Mouse (Mus musculus) bone marrow, adult 2 months (tissue): Measurements from ENCODE around the gene Rcsd1. TPM values are rescaled to one million over a fixed set of nuclear protein-coding genes. Genes with fewer than 3 reads are reported as not detected.

Source experiments
- H3K27ac ChIP-seq: fragments of 200-500 bp; 2 replicates; pipeline ENCODE4 v1.5.1; 2012; ENCODE audit warnings: low read depth, mild to moderate bottlenecking, control low read depth, inconsistent platforms, low read length; ENCODE audit not compliant: control insufficient read depth, poor library complexity, insufficient read depth
- H3K4me1 ChIP-seq: fragments of 200-500 bp; 2 replicates; pipeline ENCODE4 v1.6.1; 2011; ENCODE audit warnings: low read length; ENCODE audit not compliant: control insufficient read depth, insufficient read depth
- H3K4me3 ChIP-seq: fragments of 200-500 bp; replicated peaks from 2 replicates; pipeline ENCODE3; 2011; ENCODE audit warnings: mild to moderate bottlenecking, low read depth, low read length, control low read depth; ENCODE audit not compliant: control insufficient read depth
- CTCF ChIP-seq: fragments of 200-500 bp; IDR thresholded peaks from 2 replicates; pipeline ENCODE4 v1.5.1; 2011; ENCODE audit warnings: low read length, control low read depth; ENCODE audit not compliant: control insufficient read depth, insufficient read depth
- POLR2A ChIP-seq: fragments of 200-500 bp; IDR thresholded peaks from 2 replicates; pipeline ENCODE4 v1.6.1; 2011; ENCODE audit warnings: low read depth, mild to moderate bottlenecking, control low read depth, low read length, borderline replicate concordance; ENCODE audit not compliant: control insufficient read depth
- WGBS: fragments of 180-500 bp; shearing (Covaris S2); methylation state at CpG from one replicate; pipeline ENCODE4 v1.1.7; 2018; 5-methylcytosine and 5-hydroxymethylcytosine counted together
- polyA plus RNA-seq: library from polyadenylated mRNA; stranded (reverse); fragments of >200 nt; gene quantifications from 2 replicates; pipeline ENCODE4 v1.2.4, GENCODE M21; 2011; ENCODE audit warnings: low replicate concordance; ENCODE audit not compliant: missing spikeins, insufficient read depth, insufficient read length

The Rcsd1 gene
- polyA plus RNA-seq, 1 experiment, result 119 TPM

DNA sequence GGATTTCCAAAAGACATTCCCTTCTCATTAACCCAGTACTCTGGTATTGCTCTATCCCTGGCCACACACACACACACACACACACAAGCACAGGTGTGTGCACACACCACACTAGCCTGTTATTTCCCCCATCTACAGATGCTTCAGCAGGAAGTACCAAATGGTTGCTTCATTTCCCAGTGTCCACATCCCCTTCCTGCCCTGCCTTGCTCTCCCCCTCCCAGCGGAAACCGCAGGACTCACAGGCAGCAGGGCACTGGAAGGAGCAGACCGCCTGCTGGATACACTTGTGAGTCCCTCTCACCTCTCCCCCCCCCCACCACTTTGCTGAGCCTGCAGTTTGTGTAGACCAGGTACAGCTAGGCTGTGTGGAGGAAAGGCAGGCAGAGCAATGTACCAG is 18.0 kb downstream of the Rcsd1 start:
- WGBS, result 2% methylated on average over 3 of the region's 3 CpGs
- TF ChIP-seq POLR2A, result no peak
- peak; percentile 41; the same call in 1 of the 2 replicates for TF ChIP-seq CTCF
- H3K4me1 ChIP-seq, result peaks cover 11% of the 10 kb centered on the region
- peak overlapping the region; percentile 46 for H3K4me3 ChIP-seq
- H3K27ac ChIP-seq, result peak overlapping the region; percentile 36; the same call in 1 of the 2 replicates

DNA sequence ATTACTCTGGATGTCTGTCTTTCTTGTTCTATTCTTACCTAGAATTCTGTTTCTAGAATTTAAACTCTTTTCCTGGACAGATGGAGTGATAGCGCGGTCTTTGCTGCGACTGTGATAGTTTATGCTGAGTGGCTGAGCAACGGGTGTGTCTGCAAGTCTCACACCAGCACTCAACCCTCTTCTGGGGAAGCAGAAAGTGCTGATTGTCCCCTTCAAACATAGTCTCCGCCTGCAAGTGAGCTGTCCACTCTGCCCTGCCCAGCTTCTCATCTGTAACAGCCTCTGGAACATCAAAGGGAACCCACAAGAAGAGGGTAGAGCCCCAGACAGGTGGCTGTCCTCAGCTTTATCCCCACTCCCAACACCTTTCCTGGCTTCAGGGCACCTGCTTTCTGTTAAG is 19.7 kb downstream of the Rcsd1 start:
- peaks cover 12% of the 10 kb centered on the region for H3K4me1 ChIP-seq
- WGBS, result 52% methylated on average over 5 of the region's 5 CpGs
- TF ChIP-seq POLR2A (no peak), CTCF (no peak)
- H3K4me3 ChIP-seq, result no peak overlapping the region
- H3K27ac ChIP-seq, result no peak overlapping the region

DNA sequence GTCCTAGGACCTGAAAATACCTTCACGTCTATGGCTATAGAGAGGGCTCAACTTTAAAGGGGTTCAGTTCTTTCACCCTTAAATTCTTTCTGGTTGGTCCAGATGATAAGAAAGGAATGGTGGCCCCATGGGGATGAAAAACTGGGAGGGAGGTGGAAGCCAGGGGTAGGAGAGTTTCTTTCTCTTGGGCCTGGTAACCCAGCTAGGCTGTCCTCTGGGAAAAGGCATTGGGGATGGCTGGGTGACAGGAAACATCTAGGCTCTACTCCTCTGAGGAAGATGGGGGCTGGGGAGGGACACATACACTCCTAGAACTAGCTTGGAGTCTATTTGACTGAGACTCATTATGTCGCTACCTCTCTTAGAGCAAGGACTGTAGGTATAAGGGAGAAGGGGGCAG is 21.7 kb downstream of the Rcsd1 start:
- TF ChIP-seq POLR2A, result no peak
- no peak for TF ChIP-seq CTCF
- peaks cover 13% of the 10 kb centered on the region for H3K4me1 ChIP-seq
- 76% methylated on average over 2 of the region's 2 CpGs for WGBS

DNA sequence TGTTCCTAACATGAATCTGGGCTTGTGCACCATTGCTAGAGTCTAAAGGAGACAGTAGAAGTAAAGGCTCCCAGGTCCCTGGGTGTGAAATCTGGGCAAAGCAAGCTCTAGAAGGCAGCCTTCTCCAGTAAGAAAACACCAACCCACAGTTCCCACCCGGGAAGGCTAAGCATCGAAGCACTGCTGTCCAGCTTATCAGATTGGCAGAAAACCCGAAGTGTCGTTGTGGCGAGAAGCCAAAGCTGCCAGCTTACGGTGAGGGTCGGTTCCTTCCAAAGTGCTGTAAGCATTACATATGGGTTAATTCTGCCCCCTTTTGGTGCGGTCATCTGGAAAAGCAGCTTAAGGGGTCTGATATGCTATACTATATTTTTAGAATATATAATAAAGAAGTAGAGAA is 22.6 kb downstream of the Rcsd1 start:
- 23% methylated on average over 8 of the region's 8 CpGs for WGBS
- Histone ChIP-seq H3K4me3 (no peak overlapping the region), H3K4me1 (peaks cover 17% of the 10 kb centered on the region), H3K27ac (no peak overlapping the region)
- TF ChIP-seq CTCF, result no peak

More for the DNA sequence above, 21.7 kb downstream of the Rcsd1 start:
- Histone ChIP-seq H3K27ac (no peak overlapping the region), H3K4me3 (no peak overlapping the region)

DNA sequence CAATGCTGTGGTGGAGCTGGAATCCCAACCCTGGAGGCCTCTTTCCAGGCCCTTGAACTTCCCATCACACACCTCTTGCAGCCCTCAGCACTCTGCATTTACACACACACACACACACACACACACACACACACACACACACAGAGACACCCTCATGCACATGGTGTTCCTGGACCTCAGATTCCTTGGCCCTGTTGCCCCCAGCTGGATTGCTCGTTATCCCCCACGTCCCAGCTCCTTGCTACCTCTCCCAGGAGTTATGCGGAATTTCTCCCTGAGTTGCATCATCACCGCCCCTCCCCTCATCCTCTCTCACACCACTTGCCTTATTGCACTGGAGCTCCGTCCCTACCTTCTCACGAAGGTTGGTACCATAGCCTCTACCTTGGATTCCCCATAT is 23.2 kb downstream of the Rcsd1 start:
- WGBS, result 61% methylated on average over 6 of the region's 6 CpGs
- Histone ChIP-seq H3K4me1 (peaks cover 16% of the 10 kb centered on the region), H3K4me3 (no peak overlapping the region), H3K27ac (no peak overlapping the region)
- no peak for TF ChIP-seq POLR2A
- no peak for TF ChIP-seq CTCF

DNA sequence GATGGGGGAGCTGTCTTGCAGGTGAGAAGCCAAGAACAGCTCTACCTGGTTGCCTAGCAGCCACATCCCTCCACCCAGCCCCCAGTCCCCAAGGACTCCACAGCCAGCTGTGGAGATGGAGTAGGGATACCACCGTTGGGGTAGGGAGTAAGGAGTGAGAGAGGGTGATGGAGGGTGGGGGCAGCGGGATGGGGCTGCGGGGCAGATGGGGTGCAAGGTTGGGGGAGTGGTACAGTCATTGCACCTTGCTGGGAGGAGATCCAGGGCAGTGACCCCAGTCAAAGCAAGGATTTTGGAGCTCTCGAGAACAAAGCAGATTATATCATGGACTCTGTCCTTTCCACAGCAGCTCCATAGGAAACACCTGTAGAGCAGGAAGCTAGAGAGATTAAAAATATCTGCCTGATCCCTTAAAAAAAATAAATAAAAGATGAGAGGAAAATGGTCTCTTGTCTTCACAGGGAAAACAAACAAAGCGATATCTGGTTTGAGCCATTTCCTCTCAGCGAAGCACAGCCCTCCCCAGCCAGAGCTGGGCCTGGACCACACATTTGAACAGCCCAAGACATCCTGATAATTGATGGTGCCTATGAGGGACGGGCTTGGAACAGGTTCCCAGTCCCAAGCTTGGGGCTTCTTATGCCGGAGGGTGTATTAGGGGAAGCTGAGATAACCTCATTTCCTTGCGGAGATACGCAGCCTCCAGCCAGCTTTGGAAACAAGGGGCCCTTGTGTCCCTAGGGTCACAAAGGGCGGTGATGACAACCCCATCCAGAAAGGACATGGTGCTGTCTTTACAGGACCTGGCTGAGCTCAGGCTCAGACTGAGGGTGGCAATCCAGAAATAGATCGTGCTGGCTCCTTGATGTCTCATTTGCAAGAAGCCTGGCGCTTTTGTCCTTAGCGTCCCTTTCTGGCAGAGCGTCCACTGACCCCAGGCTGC is 25.0 kb downstream of the Rcsd1 start:
- 73% methylated on average over 15 of the region's 15 CpGs for WGBS
- H3K4me1 ChIP-seq, result peaks cover 16% of the 10 kb centered on the region
- no peak overlapping the region for H3K4me3 ChIP-seq
- H3K27ac ChIP-seq, result no peak overlapping the region
- TF ChIP-seq POLR2A (no peak), CTCF (no peak)

DNA sequence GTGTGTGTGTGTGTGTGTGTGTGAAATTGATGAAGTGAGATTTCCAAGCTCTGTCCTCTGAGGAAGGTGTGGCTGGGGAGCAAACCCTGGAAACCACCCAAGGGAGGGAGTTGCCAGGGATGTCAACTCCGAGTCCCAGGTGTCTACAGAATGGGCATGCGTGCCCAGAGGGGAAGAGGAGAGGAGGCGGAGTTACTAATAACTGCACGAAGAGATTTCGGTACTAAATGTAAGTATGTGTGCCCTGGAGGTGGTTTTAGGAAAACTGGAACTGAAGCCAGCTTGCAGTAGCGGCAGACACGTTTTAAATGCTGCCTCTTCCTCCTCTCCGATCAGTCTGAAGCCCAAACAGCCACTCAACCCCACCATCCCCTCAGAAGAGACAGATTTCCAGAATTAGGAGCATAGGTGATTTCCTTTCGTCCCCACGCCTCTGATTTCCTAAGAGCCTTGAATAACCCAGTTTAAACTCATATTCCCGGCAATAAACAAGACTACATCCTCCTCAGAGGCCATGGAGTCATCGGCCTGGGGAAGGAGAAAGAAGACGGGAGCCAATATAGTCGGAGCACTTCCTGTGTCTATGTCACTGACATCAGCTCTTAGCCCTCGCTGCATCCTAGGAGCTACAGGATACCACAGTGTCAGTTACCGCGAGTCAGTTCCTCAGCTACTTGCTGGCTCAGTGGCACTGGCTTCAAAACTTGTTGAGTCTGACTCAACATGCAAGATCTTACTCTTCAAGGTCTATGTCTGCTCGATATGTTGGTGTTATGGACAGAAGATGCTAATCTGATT is 27.3 kb downstream of the Rcsd1 start:
- Histone ChIP-seq H3K4me3 (no peak overlapping the region), H3K4me1 (peaks cover 18% of the 10 kb centered on the region), H3K27ac (peak overlapping the region; percentile 53; the same call in 1 of the 2 replicates)
- WGBS, result 35% methylated on average over 18 of the region's 18 CpGs
- no peak for TF ChIP-seq POLR2A
- TF ChIP-seq CTCF, result no peak
